Mouse (Mus musculus) stomach, embryonic 15.5 days (tissue): ENCODE data around the gene Dgat2. TPM values are rescaled to one million over a fixed set of nuclear protein-coding genes. Genes with fewer than 3 reads are reported as not detected.

Experiments used
- ATAC-seq: fragments of 200-750 bp; cut with Nextera tagmentation; 2 replicates; pipeline ENCODE4 v1.8.0; 2017; ENCODE audit warnings: low read depth, moderate number of reproducible peaks, moderate TSS enrichment; ENCODE audit not compliant: insufficient read depth, low FRiP score
- H3K27ac ChIP-seq: fragments of 300-500 bp; sonication (generic); 2 replicates; pipeline ENCODE4 v1.5.1; 2015; ENCODE audit warnings: mild to moderate bottlenecking, inconsistent platforms
- H3K27me3 ChIP-seq: fragments of 300-500 bp; sonication (generic); replicated peaks from 2 replicates; pipeline ENCODE4 v1.6.1; 2015; ENCODE audit warnings: inconsistent platforms
- H3K36me3 ChIP-seq: fragments of 300-500 bp; sonication (generic); 2 replicates; pipeline ENCODE4 v1.6.1; 2015; ENCODE audit warnings: inconsistent platforms
- H3K4me1 ChIP-seq: fragments of 300-500 bp; sonication (generic); 2 replicates; pipeline ENCODE4 v1.6.1; 2015; ENCODE audit warnings: inconsistent platforms
- H3K4me2 ChIP-seq: fragments of 300-500 bp; sonication (generic); 2 replicates; pipeline ENCODE4 v1.6.1; 2015; ENCODE audit warnings: mild to moderate bottlenecking, inconsistent platforms
- H3K4me3 ChIP-seq: fragments of 300-500 bp; sonication (generic); replicated peaks from 2 replicates; pipeline ENCODE4 v1.5.1; 2015; ENCODE audit warnings: inconsistent platforms
- H3K9ac ChIP-seq: fragments of 300-500 bp; sonication (generic); 2 replicates; pipeline ENCODE4 v1.6.1; 2015; ENCODE audit warnings: inconsistent platforms
- H3K9me3 ChIP-seq: fragments of 300-500 bp; sonication (generic); 2 replicates; pipeline ENCODE4 v1.6.1; 2016; ENCODE audit warnings: inconsistent platforms
- WGBS: fragments of 180-500 bp; shearing (Covaris S2); methylation state at CpG from one replicate; pipeline ENCODE4 v1.1.7; 2015; 5-methylcytosine and 5-hydroxymethylcytosine counted together
- polyA plus RNA-seq: library from polyadenylated mRNA; unstranded; fragments of >200 nt; fragmentation: Nextera tagmentation; extraction: Ambion mirVana; gene quantifications from 2 replicates; pipeline ENCODE4 v1.2.1, GENCODE M21; 2015

The Dgat2 gene
- polyA plus RNA-seq, 1 experiment from 2014 or later = 72.0 TPM

GRCm38 (mm10) chr7:99189885-99190284, 7.4 kb upstream of the Dgat2 start:
- WGBS = 75% methylated on average over 5 of the region's 5 CpGs
- no peaks in the 10 kb centered on the region for H3K27me3 ChIP-seq
- no peak for ATAC-seq
- H3K9ac ChIP-seq = no peak overlapping the region
- H3K9me3 ChIP-seq = no peaks in the 10 kb centered on the region
- H3K4me2 ChIP-seq = no peak overlapping the region
- no peaks in the 10 kb centered on the region for H3K4me1 ChIP-seq
- H3K27ac ChIP-seq = no peak overlapping the region
- H3K36me3 ChIP-seq = no peaks in the 10 kb centered on the region
- no peak overlapping the region for H3K4me3 ChIP-seq

GRCm38 (mm10) chr7:99188630-99189029, 6.1 kb upstream of the Dgat2 start:
- H3K27me3 ChIP-seq = no peaks in the 10 kb centered on the region
- WGBS = 83% methylated on average over 6 of the region's 6 CpGs
- no peak overlapping the region for H3K4me3 ChIP-seq
- no peak overlapping the region for H3K4me2 ChIP-seq
- ATAC-seq = no peak
- no peak overlapping the region for H3K27ac ChIP-seq
- no peaks in the 10 kb centered on the region for H3K9me3 ChIP-seq
- H3K4me1 ChIP-seq = no peaks in the 10 kb centered on the region
- H3K9ac ChIP-seq = no peak overlapping the region
- no peaks in the 10 kb centered on the region for H3K36me3 ChIP-seq

GRCm38 (mm10) chr7:99187451-99187850, 4.9 kb upstream of the Dgat2 start:
- Histone ChIP-seq H3K27ac (no peak overlapping the region), H3K4me3 (no peak overlapping the region), H3K9ac (no peak overlapping the region), H3K27me3 (no peaks in the 10 kb centered on the region), H3K4me2 (no peak overlapping the region), H3K4me1 (no peaks in the 10 kb centered on the region), H3K36me3 (no peaks in the 10 kb centered on the region), H3K9me3 (no peaks in the 10 kb centered on the region)
- no peak for ATAC-seq
- 85% methylated on average over 5 of the region's 5 CpGs for WGBS

- H3K27ac ChIP-seq = no peak overlapping the region
- no peaks in the 10 kb centered on the region for H3K27me3 ChIP-seq
- H3K9ac ChIP-seq = no peak overlapping the region
- H3K36me3 ChIP-seq = no peaks in the 10 kb centered on the region
- H3K4me3 ChIP-seq = no peak overlapping the region
- no peak overlapping the region for H3K4me2 ChIP-seq
- WGBS = 85% methylated on average over 3 of the region's 3 CpGs
- no peak for ATAC-seq
- peaks cover 9% of the 10 kb centered on the region for H3K4me1 ChIP-seq
- H3K9me3 ChIP-seq = no peaks in the 10 kb centered on the region
Measured at GRCm38 (mm10) chr7:99185405-99185804, 2.9 kb upstream of the Dgat2 start.

GRCm38 (mm10) chr7:99183751-99184150, 1.2 kb upstream of the Dgat2 start:
- H3K4me1 ChIP-seq = peaks cover 9% of the 10 kb centered on the region
- H3K27ac ChIP-seq = no peak overlapping the region
- peak overlapping the region; percentile 96; the same call in 1 of the 2 replicates for H3K4me2 ChIP-seq
- H3K36me3 ChIP-seq = no peaks in the 10 kb centered on the region
- H3K9me3 ChIP-seq = no peaks in the 10 kb centered on the region
- H3K27me3 ChIP-seq = no peaks in the 10 kb centered on the region
- 67% methylated on average over 6 of the region's 6 CpGs for WGBS
- H3K9ac ChIP-seq = no peak overlapping the region
- no peak overlapping the region for H3K4me3 ChIP-seq
- no peak for ATAC-seq

- peak overlapping the region; percentile 82; the same call in 1 of the 2 replicates for H3K27ac ChIP-seq
- H3K27me3 ChIP-seq = no peaks in the 10 kb centered on the region
- H3K4me2 ChIP-seq = peak overlapping the region; percentile 96
- WGBS = 20% methylated on average over 14 of the region's 14 CpGs
- peak overlapping the region; percentile 82 for H3K9ac ChIP-seq
- H3K36me3 ChIP-seq = no peaks in the 10 kb centered on the region
- H3K9me3 ChIP-seq = no peaks in the 10 kb centered on the region
- no peak; the same call in 1 of the 2 replicates for ATAC-seq
- H3K4me3 ChIP-seq = peak overlapping the region; percentile 70
- H3K4me1 ChIP-seq = peaks cover 9% of the 10 kb centered on the region
Measured at GRCm38 (mm10) chr7:99181619-99182431, 694 bp downstream of the Dgat2 start.

- H3K4me1 ChIP-seq = peaks cover 12% of the 10 kb centered on the region
- WGBS = 85% methylated on average over 1 of the region's 1 CpGs
- H3K36me3 ChIP-seq = no peaks in the 10 kb centered on the region
- no peaks in the 10 kb centered on the region for H3K9me3 ChIP-seq
- no peak overlapping the region for H3K9ac ChIP-seq
- no peak overlapping the region; the same call in 1 of the 2 replicates for H3K4me3 ChIP-seq
- H3K27ac ChIP-seq = no peak overlapping the region
- no peaks in the 10 kb centered on the region for H3K27me3 ChIP-seq
- ATAC-seq = no peak
- no peak overlapping the region; the same call in 1 of the 2 replicates for H3K4me2 ChIP-seq
Measured at GRCm38 (mm10) chr7:99180162-99180561, 2.4 kb downstream of the Dgat2 start.

GRCm38 (mm10) chr7:99179271-99179670, 3.2 kb downstream of the Dgat2 start:
- Histone ChIP-seq H3K4me1 (peaks cover 12% of the 10 kb centered on the region), H3K36me3 (no peaks in the 10 kb centered on the region), H3K4me2 (no peak overlapping the region), H3K9me3 (no peaks in the 10 kb centered on the region), H3K27me3 (no peaks in the 10 kb centered on the region), H3K27ac (no peak overlapping the region), H3K9ac (no peak overlapping the region), H3K4me3 (no peak overlapping the region)
- no peak for ATAC-seq
- 87% methylated on average over 9 of the region's 9 CpGs for WGBS

GRCm38 (mm10) chr7:99177386-99177785, 5.1 kb downstream of the Dgat2 start:
- ATAC-seq = no peak
- H3K4me2 ChIP-seq = no peak overlapping the region
- no peak overlapping the region for H3K4me3 ChIP-seq
- peaks cover 12% of the 10 kb centered on the region for H3K4me1 ChIP-seq
- H3K27me3 ChIP-seq = no peaks in the 10 kb centered on the region
- no peak overlapping the region for H3K9ac ChIP-seq
- H3K36me3 ChIP-seq = no peaks in the 10 kb centered on the region
- H3K27ac ChIP-seq = no peak overlapping the region
- no peaks in the 10 kb centered on the region for H3K9me3 ChIP-seq
- 92% methylated on average over 5 of the region's 5 CpGs for WGBS

- Histone ChIP-seq H3K36me3 (no peaks in the 10 kb centered on the region), H3K4me2 (no peak overlapping the region), H3K9me3 (no peaks in the 10 kb centered on the region), H3K4me3 (no peak overlapping the region), H3K9ac (no peak overlapping the region), H3K27ac (no peak overlapping the region), H3K27me3 (no peaks in the 10 kb centered on the region), H3K4me1 (0 out of 2 replicates have a peak, but pooled peaks cover 3% of the 10 kb centered on the region)
- WGBS = 89% methylated on average over 9 of the region's 9 CpGs
- no peak for ATAC-seq
Measured at GRCm38 (mm10) chr7:99175666-99176065, 6.9 kb downstream of the Dgat2 start.

- 69% methylated on average over 11 of the region's 11 CpGs for WGBS
- H3K4me2 ChIP-seq = no peak overlapping the region
- H3K36me3 ChIP-seq = no peaks in the 10 kb centered on the region
- H3K27ac ChIP-seq = peak overlapping the region; percentile 26; the same call in 1 of the 2 replicates
- no peaks in the 10 kb centered on the region for H3K9me3 ChIP-seq
- no peak overlapping the region for H3K9ac ChIP-seq
- H3K4me1 ChIP-seq = 0 out of 2 replicates have a peak, but pooled peaks cover 3% of the 10 kb centered on the region
- ATAC-seq = no peak
- no peaks in the 10 kb centered on the region for H3K27me3 ChIP-seq
- no peak overlapping the region for H3K4me3 ChIP-seq
Measured at GRCm38 (mm10) chr7:99175118-99175517, 7.4 kb downstream of the Dgat2 start.

- Histone ChIP-seq H3K27me3 (no peaks in the 10 kb centered on the region), H3K9ac (no peak overlapping the region), H3K36me3 (no peaks in the 10 kb centered on the region), H3K9me3 (no peaks in the 10 kb centered on the region), H3K27ac (no peak overlapping the region), H3K4me2 (no peak overlapping the region), H3K4me3 (no peak overlapping the region), H3K4me1 (0 out of 2 replicates have a peak, but pooled peaks cover 3% of the 10 kb centered on the region)
- ATAC-seq = no peak
- 82% methylated on average over 4 of the region's 4 CpGs for WGBS
Measured at GRCm38 (mm10) chr7:99174006-99174405, 8.5 kb downstream of the Dgat2 start.
